Mouse (Mus musculus): ENCODE measurements at regions not wholly inside any gene's neighbourhood (a gene's known extent, or its start where the extent isn't known, plus 50 kb on each side); places are given as distances from the start of the nearest gene placed in this dataset.

DNA sequence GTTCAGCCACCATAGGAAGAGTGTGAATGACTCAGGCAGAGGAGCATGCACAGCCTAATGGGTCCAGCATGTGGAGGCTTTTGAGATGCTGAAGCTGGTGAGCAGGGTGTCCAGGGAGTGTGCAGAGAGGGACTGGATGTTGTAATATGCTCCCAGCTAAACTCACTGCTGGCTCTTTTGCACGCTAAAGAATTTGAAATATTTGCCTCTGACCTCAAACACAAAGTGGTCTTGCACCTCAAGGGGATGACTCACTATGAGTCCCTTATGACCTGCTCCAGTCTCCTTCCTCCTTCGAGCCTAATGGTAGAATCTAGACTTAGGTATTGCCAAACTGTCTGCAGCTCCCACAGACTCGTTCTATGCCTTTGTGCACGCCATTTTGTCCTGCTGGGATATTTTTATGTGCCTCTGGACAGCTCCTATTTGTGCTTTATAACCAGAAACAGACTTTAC, 55.0 kb upstream of the Slit3 start:
- DNase-seq = no peak

DNA sequence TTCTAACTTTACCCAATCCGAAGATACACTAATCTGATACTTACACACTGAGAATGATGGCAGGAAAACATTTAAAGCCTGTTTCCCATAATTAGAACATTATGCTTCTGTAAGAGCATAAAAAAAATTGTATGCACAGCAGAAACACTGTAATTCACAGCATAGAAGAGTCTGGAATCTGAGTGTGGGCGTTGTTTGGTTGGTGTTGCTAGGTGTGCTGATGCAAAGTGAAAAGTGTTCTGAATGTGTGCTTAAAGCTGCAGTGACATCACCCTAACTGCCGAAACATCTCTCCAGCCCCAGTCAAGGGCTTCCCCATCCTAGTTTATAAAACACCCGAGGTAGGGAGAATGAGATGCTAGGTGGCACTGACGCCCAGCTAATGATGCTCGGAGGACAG, 63.2 kb upstream of the Slit3 start:
- no peak for DNase-seq

DNA sequence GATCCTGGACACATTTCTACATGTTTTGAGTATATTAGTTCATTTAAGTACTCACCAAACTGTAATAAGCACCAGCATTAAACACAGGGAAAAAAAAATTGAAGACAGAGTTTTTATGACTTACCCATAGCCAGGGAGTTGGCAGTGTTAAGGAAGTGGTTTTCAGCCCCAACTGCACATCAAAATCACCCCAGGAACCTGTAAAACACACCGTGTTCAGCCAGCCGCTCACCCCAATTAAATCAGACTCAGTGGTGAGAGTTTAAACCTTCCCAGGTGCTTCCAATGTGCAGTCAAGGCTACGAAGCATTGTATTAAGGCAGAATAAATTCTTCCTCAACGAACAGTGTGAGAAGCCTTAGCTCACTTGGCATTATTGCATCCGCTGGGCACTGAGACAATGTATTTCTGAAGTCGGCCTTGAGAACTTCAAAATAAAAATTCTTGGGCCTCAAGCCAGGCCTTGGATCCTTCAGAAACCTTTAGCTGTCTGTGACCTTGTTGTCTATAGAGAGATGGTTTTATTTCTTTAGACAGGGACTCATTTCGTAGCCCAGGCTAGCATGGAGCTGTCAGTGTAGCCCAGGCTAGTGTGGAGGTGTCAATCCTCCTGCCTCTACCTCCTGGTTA, 65.4 kb upstream of the Slit3 start:
- DNase-seq = no peak

DNA sequence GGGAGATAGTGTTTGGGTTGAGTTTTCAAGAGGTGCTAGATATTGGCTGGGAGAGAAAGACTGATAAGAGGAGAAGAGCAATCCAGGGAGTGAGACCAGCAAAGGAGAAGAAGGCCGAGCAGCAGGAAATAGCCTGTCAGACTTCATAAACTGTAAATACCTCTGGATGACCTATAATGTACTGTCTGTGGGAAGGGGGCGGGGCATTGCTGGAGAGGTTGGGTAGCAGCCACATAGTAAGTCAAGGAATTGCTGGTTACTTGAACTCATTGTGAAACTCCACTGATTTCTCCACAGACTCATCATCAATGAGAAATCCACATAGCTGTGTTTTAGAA, 67.4 kb upstream of the Slit3 start:
- DNase-seq = no peak

DNA sequence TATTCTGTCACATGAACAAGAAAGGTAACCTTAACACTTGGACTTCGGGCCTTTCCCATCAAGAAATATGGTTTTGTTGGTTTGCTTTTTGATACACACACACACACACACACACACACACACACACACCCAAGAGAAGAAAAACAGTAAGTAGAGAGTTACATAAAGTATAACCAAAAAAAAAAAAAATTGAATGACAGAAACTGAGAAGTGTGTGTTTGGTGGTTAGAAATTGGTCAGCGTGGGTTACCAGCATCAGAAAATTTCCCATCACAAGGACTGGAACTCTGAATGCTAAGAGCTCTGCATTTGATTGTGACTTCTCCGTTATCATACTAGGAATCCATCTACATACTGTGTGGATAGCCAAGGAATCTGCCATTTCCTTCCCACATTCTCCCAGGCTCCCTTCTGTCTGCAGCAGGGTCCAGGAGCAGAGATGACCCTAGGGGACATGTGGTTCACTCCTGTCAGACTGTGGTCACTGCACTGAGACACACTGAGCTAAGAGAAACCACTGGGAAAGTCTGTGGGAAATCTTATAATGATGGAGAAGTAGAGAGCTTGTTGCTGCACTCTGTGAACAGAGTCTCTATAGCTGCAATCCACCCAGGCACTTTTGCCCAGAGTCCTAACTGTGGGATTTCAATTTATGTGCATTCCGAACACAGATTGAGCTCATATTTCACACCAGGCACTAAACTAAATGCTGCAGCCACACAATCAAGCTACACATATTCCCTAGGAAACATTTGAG, 68.0 kb upstream of the Slit3 start:
- no peak for DNase-seq

DNA sequence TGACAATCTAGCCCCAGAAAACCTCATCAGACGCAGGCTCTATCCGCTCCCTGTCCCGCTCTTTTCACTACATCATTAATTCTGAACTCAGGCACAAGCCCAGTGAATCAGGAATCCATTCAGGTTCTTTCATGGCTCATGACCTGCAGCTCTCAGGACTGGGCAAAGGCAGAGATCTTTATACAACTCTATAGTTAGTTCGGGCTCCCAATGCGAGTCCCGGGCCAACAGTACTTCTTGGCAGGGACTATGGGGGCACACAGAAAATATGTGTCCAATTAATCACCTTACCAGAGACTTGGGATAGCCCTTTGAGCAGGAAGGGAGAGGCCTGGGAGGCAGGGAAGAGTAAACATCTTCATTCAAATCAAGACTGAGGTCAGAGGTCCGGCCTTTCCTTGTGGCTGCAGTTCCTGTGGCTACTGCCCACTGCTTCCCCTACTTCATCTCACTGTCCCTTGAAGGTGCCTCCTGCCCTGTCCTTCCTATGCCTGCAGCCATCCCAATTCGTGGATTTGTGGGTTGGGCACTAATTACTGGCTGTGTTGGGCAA, 71.3 kb upstream of the Slit3 start:
- no peak for DNase-seq

DNA sequence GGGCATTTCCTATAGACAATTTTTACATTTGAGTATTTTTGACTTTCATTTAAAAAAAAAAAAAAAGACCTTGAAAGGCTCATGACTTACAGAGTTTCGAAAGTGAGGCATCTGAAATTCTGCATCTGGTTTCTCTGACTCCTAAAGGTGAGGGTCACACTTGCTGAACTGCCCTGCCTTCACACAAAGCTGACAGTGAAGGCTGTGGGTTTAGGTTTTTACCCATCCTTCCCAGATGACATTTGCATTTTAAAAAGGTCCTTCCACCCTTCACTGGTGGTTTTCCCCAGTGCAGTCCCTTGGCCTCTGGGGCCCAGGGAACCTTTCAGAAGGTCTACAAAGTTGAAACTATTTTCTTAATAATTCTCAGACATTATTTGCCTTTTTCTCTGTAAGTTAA, 76.4 kb upstream of the Slit3 start:
- no peak for DNase-seq

DNA sequence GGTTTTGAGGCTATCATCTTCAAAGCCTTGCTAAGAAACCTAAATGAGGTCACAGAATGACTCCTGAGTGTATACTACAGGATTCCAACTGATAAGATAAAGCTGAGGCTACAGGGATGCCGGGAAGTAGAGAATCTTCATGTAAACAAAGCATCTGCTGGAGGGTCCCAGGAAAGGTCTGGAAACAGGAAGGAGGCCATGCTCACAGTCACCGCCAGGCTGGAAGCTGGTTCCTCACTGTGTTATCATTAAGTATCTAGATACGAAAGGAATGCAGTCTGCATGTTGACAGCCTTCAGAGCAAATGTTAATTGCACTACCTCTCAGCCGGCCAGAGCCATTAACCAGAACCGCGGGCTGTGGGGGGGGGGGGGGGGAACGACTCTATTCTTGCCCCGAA, 96.6 kb upstream of the Slit3 start:
- DNase-seq = no peak

DNA sequence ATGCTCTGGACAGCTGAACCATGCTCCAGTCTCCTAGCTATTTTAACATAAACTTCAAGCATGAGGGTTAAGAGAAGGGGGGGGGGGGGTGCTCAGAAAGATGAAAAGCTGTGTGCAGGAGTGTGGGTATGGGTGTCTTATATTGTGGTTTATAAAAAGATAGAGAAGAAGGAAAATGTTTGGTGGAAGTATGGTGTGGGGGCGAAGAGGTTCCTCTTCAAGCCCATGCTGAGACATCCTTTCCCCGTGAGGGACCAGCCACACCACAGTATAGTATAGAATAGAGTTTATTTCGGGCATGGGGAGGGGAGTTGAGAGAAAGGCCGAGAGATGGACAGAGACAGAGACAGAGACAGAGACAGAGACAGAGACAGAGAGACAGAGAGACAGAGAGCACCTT, 97.2 kb upstream of the Slit3 start:
- DNase-seq = no peak

DNA sequence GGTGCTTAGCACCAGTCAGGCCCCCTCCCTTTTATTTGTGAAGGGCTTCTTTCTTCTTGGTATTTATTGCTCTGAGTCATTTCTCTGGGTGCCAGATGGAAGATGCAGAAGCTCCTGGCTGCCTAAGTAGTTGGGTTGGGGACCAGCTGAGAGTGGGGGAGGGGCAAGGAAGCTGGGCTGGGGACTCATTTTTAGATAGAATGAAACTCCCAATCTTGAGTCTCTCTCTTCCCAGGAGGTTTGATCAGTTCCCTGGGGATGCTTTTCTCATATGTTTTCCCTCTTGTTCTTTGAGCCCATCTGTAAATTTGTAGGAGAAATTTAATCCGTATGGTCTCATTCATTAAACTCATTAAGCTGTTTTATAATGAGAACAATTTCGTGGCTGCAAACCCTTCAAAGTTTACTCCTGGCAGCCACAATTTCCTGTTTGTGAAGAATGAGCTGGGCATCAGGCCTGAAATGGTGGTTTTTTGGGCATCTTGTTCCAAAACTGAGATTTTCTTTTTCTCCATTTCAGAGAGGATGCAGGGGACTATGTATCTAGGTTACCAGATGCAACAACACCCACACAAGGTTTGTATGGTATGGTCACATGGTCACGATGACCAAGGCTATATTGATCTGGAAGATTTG, 98.9 kb upstream of the Slit3 start:
- no peak for DNase-seq

DNA sequence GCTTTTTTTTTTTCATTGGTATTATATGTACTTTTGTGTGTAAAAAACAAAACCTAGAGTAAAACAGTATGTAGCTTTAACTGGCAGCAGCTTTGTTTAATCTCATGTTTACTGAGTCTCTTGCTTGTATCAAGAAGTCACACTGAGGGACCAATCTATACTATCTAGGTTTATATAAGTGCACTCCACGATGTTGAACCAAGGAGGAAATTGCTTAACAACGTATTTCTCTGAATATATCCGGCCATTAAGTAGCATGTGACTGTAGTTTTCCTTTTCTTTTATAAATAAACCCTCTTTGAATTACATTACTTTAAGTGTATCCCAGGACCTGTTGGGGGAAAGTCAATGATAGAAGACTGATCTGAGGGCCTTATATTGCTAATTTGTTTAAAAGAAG, 104.0 kb upstream of the Slit3 start:
- no peak for DNase-seq

DNA sequence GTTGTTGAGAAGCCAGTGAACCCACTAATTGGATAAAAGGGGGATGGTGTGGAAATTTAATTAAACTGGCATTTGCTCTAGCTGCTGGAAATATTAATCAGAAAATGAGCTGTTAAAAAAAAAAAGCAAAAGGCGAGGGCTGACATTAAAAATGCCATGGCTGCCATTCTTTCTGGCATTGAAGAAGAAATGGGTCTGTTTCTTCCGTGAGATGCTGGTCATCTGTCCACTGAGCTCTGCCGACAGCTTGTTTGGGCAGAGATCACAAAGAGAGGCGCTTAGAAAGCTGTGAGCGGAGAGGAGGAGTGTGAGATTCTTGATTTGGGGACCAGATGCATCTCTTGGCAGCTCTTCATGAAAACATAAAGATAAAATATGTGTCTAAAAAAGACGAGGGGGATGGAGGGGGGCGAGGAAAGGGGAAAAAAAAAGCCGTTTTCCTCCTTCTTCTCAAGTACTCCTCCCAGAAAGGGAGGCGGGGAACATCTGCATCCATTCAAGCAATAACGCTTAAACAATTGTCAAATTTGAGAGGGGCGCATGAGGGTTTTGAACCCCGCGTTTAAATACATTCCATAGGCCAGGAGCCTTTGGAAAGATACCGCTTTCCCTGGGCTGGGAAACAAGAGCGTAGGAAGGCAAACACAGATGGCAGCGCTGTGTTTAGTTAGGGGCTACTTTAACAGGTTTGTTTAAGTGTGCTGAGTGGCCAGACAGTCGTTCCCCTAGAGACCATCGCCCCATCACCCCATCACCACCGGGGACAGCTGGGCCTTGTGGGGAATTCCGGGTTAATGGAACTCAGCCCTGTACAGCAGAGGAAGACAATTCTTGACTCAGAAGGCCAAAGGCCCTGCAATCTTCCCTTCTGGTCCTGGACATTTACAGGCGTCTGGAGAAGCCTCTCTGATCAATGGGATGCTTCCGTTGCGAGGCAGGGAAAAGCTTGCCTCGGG, 109.2 kb upstream of the Slit3 start:
- no peak for DNase-seq

DNA sequence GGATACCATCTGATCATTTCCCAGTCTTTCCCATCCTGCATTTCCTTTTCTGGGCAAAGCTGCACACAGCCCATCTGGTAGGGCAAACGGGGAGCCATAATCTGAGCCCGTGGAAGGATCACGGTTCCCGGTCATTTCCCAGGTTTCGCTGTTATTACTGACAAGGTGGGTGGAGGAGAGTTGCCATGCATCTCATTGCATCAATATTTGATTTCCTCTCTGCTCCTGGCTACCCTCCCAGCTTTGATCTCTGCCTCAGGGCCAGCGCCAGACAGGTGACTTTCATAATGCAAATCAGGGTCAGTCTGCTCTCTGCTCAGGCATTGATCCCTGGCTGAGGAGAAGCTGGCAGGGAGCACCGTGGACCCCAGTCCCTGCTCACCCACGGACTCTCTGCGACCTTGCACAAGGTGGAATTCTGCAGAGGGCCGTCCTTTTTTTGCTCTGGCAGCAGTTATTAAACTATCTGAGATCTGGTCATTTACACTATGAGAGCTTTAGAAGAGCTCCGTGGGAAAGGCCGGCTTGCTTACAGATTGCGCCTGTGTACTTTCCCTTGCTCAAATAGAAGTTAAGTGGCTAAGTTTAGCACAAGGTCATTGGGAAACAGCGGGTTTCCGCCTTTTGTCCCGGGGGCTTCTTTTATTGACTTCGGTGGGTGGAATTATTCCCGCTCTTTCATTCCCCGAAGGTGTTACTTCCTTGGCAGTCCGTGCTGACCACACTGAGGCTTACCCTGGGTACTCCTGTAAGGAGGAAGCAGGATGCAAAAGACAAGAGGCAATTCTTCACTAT, 114.1 kb upstream of the Slit3 start:
- no peak for DNase-seq

DNA sequence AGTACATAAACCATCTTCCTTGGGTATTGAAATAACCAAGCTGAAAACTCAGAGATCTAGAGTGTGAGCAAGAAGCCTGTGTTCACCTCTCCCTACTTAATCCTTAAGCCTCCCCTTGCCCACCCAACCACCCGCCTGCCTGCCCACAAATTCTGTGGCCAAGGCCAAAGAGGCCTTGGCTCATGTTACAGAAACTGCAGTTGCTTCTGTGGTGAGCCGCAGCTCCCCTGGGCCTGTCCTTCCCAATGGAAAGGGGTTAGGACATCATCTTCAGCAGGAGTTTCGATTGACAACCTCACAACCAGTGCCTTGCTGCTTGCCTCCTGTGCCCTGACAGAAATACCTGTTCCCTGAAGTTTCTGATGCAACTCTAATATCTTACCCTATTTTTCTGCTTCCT, 115.9 kb upstream of the Slit3 start:
- no peak for DNase-seq

DNA sequence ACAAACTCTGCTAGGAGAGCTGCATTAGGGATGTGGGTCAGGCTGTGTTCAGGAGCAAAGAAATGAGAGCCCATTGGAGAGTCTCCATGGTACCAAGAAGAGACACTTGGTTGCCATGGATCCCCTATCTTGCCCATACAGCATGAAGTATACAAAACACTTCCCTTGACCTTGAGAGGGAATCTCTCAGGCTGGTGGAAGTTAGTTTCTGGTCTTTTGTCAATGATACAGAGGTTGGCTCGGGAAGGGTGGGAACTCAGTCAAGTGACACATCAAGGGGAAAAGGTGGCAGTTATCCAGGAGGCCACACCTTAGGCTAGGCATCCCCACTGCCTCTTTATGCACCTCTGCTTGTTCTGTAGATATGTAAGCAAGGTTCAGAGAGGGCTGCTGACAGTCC, 116.6 kb upstream of the Slit3 start:
- DNase-seq = no peak

DNA sequence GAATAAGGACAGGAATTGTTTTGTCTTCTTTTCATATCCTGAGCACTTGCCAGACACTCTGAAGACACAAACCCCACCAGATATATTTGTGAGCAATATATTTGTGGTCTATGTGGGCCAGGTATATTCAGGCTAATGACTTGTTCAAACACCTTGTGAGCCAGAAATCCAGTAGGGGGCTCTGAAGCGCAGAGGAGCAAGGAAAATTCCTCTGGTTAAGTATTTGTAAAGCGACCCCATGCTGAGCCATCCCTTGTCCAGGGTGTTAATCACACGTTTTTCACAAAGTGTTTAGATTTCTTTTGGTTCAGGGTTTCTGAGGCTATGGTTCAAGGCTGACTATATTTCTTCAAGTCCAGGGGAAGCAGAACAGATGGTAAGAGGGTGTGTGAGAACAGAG, 117.1 kb upstream of the Slit3 start:
- DNase-seq = no peak

DNA sequence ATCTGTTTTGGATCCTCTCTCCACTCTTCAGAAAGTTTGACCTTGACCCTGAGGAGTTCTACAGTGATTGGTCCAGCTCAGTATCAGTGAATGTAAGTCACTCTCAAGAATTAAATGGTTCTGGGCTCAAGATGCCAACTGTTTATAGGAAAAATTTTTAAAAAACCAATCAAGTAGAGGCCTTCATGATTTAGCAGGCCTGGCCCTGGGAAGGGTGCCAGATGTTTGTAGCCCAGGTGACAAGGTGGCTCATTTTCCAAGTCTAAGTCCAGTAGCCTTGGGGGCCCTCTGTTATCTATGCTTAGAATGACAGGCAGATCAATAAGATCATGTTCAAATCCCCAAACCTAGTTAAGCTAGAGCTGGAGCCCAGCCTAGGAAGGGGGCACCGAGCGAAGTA, 123.1 kb upstream of the Slit3 start:
- DNase-seq = no peak

DNA sequence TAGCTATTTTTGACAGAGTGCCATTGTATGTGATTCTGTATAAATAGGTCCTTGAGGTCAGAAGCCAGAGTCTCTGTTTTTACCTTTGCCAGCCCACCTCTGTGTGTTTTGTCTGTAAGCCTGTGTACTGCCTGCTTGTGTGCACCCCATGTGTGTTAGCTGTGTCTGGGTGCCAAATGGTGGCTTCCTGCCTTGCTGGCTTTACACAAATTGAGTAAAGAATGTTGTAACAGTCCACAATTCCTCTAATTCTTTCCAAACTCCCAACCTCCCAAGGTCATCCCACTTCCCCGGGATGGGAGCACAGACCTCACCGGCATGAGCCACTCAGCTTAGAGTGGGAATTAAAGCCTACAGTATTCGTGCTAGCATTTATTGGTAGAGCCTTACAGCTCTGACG, 125.5 kb upstream of the Slit3 start:
- no peak for DNase-seq

DNA sequence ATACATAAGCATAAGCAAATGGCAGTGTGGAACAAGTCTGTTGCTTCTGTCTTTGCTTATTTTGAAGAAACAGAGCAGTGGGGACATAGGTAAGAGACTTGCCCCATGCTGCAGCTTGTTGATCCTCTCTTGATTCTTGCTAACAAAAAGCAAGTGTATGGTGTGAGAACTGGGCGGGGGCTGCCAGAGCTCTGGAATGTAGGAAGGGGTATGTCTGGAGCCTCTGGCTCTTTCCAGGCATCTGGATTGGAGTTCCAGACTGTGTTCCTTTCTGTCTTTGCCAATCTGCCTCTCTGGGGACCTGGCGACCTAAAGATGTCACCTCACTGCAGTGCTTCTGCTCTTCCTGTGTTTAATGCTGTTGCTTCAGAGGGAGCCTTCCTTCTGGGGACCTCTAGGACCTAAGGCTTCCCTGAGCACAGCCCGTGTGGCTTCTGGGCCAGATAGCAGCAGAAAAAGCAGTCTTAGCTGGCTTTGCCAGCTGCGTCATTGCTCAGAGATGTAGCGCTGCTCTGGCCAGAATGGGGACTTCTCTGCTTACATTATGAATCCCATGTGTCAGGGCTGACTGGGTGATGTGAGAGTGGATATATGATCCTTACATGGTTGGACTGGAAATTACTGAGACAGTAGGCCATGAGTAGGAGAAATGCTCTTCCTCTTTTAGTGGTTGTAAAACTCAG, 138.1 kb upstream of the Slit3 start:
- no peak for DNase-seq

DNA sequence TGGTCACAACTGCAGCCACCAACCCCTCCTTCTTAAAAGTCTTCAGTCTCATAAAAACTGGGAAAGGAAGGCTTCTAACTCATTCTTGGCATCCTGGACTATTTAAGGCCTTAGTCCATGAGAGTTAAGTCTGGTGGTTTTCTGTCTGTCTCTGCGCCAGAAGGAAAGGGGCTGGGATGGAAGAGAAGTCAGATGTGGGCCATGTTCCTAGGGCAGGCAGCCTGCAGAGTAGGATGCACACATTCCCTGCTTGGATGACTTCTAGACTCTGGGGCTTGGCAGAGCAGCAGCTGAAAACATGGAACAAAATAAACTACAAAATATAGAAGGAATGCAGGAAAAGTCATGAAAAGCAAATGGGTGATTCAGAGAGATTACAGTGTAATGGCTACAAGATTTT, 140.8 kb upstream of the Slit3 start:
- no peak for DNase-seq

DNA sequence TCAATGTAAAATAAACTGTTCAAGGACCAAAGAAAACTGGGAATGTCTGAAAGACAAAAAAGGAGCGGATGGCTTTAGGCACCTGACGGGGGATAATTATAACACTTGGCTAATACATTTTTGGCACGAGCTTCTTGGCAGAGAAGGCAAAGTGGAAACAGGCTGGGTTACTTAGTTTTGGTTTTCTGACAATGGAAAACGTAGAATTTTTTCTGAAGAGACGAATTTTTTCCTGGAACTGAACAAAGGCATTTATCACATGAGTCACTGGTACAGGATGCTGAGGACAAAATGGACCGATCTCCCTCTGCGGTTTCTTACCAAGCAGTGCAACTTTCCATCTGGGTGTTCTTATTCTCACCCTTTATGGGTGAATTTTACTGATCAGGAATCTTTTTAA, 143.2 kb upstream of the Slit3 start:
- DNase-seq = no peak
